Mouse (Mus musculus) stomach, postnatal 0 days (tissue): Measurements from ENCODE around the gene Micu2. TPM values are rescaled to one million over a fixed set of nuclear protein-coding genes. Genes with fewer than 3 reads are reported as not detected.
A peak's percentile ranks its signal among the peaks of the same experiment; 100 is the strongest.

Experiments used
- ATAC-seq: fragments of 200-750 bp; cut with Nextera tagmentation; 2 replicates; pipeline ENCODE4 v1.8.0; 2017; ENCODE audit not compliant: low FRiP score, low TSS enrichment
- DNase-seq: peaks from one replicate; pipeline ENCODE4 v3.0.0-alpha.2; 2016; ENCODE audit warnings: low spot score
- H3K27ac ChIP-seq: fragments of 300-500 bp; sonication (generic); replicated peaks from 2 replicates; pipeline ENCODE4 v1.5.1; 2014; ENCODE audit warnings: mild to moderate bottlenecking, control low read depth
- H3K27me3 ChIP-seq: fragments of 300-500 bp; sonication (generic); 2 replicates; pipeline ENCODE4 v1.6.1; 2014; ENCODE audit warnings: low read length; ENCODE audit not compliant: control insufficient read depth, insufficient read depth
- H3K36me3 ChIP-seq: fragments of 300-500 bp; sonication (generic); 2 replicates; pipeline ENCODE4 v1.6.1; 2014; ENCODE audit warnings: low read length, mixed read lengths; ENCODE audit not compliant: control insufficient read depth, insufficient read depth
- H3K4me1 ChIP-seq: fragments of 300-500 bp; sonication (generic); replicated peaks from 2 replicates; pipeline ENCODE4 v1.6.1; 2014; ENCODE audit warnings: antibody characterized with exemption; ENCODE audit not compliant: control insufficient read depth, insufficient read depth
- H3K4me2 ChIP-seq: fragments of 300-500 bp; sonication (generic); replicated peaks from 2 replicates; pipeline ENCODE4 v1.6.1; 2014; ENCODE audit warnings: low read depth, mild to moderate bottlenecking, control low read depth, moderate library complexity
- H3K4me3 ChIP-seq: fragments of 300-500 bp; sonication (generic); 2 replicates; pipeline ENCODE4 v1.5.1; 2014; ENCODE audit warnings: low read depth, low read length, control low read depth
- H3K9ac ChIP-seq: fragments of 300-500 bp; sonication (generic); 2 replicates; pipeline ENCODE4 v1.6.1; 2014; ENCODE audit warnings: mild to moderate bottlenecking, low read length, control low read depth, mixed read lengths
- H3K9me3 ChIP-seq: fragments of 300-500 bp; sonication (generic); 2 replicates; pipeline ENCODE4 v1.6.1; 2016; ENCODE audit warnings: low read length; ENCODE audit not compliant: control insufficient read depth
- CTCF ChIP-seq: IDR thresholded peaks from 2 replicates; pipeline ENCODE4 v1.5.1; 2016; ENCODE audit warnings: antibody characterized with exemption, low read depth, mild to moderate bottlenecking, moderate library complexity
- EP300 ChIP-seq: optimal IDR thresholded peaks from 2 replicates; pipeline ENCODE3; 2016; ENCODE audit warnings: antibody characterized with exemption
- WGBS: fragments of 180-500 bp; shearing (Covaris S2); extraction: QIAGEN DNeasy Blood & Tissue Kit; methylation state at CpG from one replicate; pipeline ENCODE4 v1.1.7; 2014; 5-methylcytosine and 5-hydroxymethylcytosine counted together
- polyA plus RNA-seq: library from polyadenylated mRNA; unstranded; fragments of >200 nt; fragmentation: Nextera tagmentation; extraction: Ambion mirVana; gene quantifications from 2 replicates; pipeline ENCODE4 v1.2.1, GENCODE M21; 2015

The Micu2 gene
- polyA plus RNA-seq, 1 experiment from 2014 or later = 71.8 TPM

GRCm38 (mm10) chr14:58003852-58004251 lies 4.8 kb upstream of the Micu2 start:
- DNase-seq (no peak), ATAC-seq (no peak)
- 69% methylated on average over 6 of the region's 6 CpGs for WGBS
- H3K36me3 ChIP-seq = no peaks in the 10 kb centered on the region
- H3K9ac ChIP-seq = no peak overlapping the region
- no peaks in the 10 kb centered on the region for H3K27me3 ChIP-seq
- H3K4me1 ChIP-seq = no peaks in the 10 kb centered on the region
- no peaks in the 10 kb centered on the region for H3K9me3 ChIP-seq
- no peak overlapping the region for H3K4me3 ChIP-seq
- H3K4me2 ChIP-seq = no peak overlapping the region
- TF ChIP-seq EP300 (no peak), CTCF (no peak)
- no peak overlapping the region for H3K27ac ChIP-seq

DNA sequence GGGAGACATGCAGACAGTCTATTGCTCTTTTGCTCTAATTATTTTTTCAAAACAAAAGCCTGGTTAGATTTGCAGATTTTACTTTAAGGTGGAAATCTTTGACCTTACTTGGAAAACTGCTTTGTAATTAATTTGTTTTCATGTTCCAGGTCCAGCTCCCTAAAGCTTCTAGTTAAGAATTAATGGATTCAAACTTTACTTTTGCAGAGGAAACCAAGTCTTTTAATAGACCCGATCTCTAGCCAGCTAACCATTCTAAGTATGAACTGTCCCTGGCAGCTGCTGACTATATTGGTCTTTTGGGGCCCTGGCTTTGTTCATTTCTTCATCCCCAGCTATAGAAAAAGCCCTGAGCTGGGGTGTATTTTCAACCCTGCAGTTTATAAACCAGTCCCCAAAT lies 3.1 kb upstream of the Micu2 start:
- Histone ChIP-seq H3K36me3 (no peaks in the 10 kb centered on the region), H3K9ac (no peak overlapping the region), H3K4me3 (no peak overlapping the region), H3K27ac (no peak overlapping the region), H3K9me3 (no peaks in the 10 kb centered on the region), H3K4me1 (no peaks in the 10 kb centered on the region), H3K4me2 (no peak overlapping the region), H3K27me3 (no peaks in the 10 kb centered on the region)
- no peak for DNase-seq
- no peak for ATAC-seq
- WGBS = 68% methylated on average over 1 of the region's 1 CpGs
- TF ChIP-seq EP300 (no peak), CTCF (no peak)

DNA sequence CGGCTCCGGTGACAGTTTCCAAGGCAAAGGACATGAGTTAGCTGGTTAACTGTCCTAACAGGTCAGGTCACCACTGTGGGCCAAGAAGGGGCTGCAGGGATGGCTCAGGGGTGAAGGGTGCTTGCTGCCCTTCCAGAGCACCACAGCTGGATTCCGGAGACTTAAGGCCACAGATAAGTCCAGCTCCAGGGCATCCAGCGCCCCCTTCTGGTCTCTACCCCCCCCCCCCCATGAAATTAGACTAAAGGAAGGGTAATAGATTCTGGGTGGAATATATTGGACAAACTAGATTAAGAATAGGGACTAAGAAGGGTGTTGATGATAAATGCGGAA lies 306 bp upstream of the Micu2 start:
- Histone ChIP-seq H3K4me3 (peak overlapping the region; percentile 87; the same call in 1 of the 2 replicates), H3K36me3 (no peaks in the 10 kb centered on the region), H3K27me3 (no peaks in the 10 kb centered on the region), H3K9ac (no peak overlapping the region), H3K27ac (no peak overlapping the region), H3K4me2 (peak overlapping the region; percentile 87; the same call in 1 of the 2 replicates), H3K9me3 (no peaks in the 10 kb centered on the region), H3K4me1 (no peaks in the 10 kb centered on the region)
- ATAC-seq (no peak), DNase-seq (no peak)
- no peak for TF ChIP-seq EP300
- peak; percentile 41 for TF ChIP-seq CTCF
- 27% methylated on average over 5 of the region's 5 CpGs for WGBS

DNA sequence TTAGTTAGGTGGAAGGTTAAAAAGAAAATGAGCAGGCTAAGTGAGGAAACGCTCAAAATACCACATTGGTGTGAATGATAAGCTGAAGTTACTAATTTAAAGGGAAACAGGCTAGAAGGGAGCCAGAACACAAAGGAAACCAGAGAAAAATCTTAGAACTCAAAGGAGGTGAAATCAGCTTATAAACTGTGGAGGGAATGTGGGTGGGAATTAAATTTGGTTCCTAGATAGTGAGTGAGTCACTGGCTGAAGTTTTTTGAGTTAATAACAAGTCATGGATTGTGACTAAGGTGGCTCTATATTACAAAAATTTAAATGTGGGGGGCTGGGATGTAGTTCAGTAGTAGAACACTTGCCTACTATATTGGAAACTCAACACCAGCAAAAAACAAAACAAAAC lies 1.6 kb downstream of the Micu2 start:
- no peak for TF ChIP-seq EP300
- no peak for TF ChIP-seq CTCF
- Histone ChIP-seq H3K4me1 (no peaks in the 10 kb centered on the region), H3K9me3 (no peaks in the 10 kb centered on the region), H3K4me2 (no peak overlapping the region), H3K4me3 (no peak overlapping the region), H3K27me3 (no peaks in the 10 kb centered on the region), H3K27ac (no peak overlapping the region), H3K36me3 (no peaks in the 10 kb centered on the region), H3K9ac (no peak overlapping the region)
- 31% methylated on average over 1 of the region's 1 CpGs for WGBS
- DNase-seq = no peak
- no peak for ATAC-seq

GRCm38 (mm10) chr14:57996210-57996609 lies 2.9 kb downstream of the Micu2 start:
- DNase-seq = no peak
- no peaks in the 10 kb centered on the region for H3K27me3 ChIP-seq
- TF ChIP-seq EP300 (no peak), CTCF (peak; percentile 58)
- no peaks in the 10 kb centered on the region for H3K4me1 ChIP-seq
- no peaks in the 10 kb centered on the region for H3K36me3 ChIP-seq
- no peaks in the 10 kb centered on the region for H3K9me3 ChIP-seq
- H3K4me3 ChIP-seq = no peak overlapping the region
- no peak overlapping the region for H3K27ac ChIP-seq
- H3K9ac ChIP-seq = no peak overlapping the region
- 65% methylated on average over 3 of the region's 3 CpGs for WGBS
- H3K4me2 ChIP-seq = no peak overlapping the region
- no peak for ATAC-seq

DNA sequence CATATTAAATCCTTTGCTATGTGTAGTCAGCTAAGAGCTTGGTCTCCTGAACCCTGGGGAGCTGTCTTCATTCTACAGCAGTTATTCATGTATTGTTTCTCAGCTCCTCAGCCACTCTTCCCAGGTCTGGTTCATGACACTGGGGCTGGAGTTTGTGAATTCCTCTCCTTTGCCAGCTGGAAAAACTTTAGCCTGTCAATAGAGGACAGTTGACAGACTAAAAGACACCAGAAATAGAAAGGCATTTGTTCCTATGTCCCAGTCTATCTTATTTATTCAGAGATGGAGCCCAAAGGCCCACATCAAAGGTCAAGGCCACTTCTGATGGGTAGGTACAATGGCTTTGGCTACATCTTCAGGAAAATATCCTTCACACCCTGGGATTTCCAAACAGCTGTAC lies 7.3 kb downstream of the Micu2 start:
- H3K4me2 ChIP-seq = no peak overlapping the region
- H3K4me3 ChIP-seq = no peak overlapping the region
- TF ChIP-seq CTCF (no peak), EP300 (no peak)

GRCm38 (mm10) chr14:57989162-57989561 lies 9.9 kb downstream of the Micu2 start:
- H3K9ac ChIP-seq = no peak overlapping the region
- H3K4me1 ChIP-seq = no peaks in the 10 kb centered on the region
- no peaks in the 10 kb centered on the region for H3K27me3 ChIP-seq
- H3K4me3 ChIP-seq = no peak overlapping the region
- H3K36me3 ChIP-seq = no peaks in the 10 kb centered on the region
- ATAC-seq = no peak
- H3K4me2 ChIP-seq = no peak overlapping the region
- H3K9me3 ChIP-seq = no peaks in the 10 kb centered on the region
- H3K27ac ChIP-seq = no peak overlapping the region
- no peak for DNase-seq
- TF ChIP-seq EP300 (no peak), CTCF (no peak)
- 95% methylated on average over 2 of the region's 2 CpGs for WGBS

More for the DNA sequence above, 7.3 kb downstream of the Micu2 start:
- no peaks in the 10 kb centered on the region for H3K27me3 ChIP-seq
- ATAC-seq (no peak), DNase-seq (no peak)
- no peaks in the 10 kb centered on the region for H3K36me3 ChIP-seq
- H3K9me3 ChIP-seq = no peaks in the 10 kb centered on the region
- H3K27ac ChIP-seq = no peak overlapping the region
- H3K4me1 ChIP-seq = no peaks in the 10 kb centered on the region
- no peak overlapping the region for H3K9ac ChIP-seq
